Mouse (Mus musculus) layer of hippocampus, postnatal 36 days (tissue): ENCODE data around the gene Gm28308. TPM values are rescaled to one million over a fixed set of nuclear protein-coding genes. Genes with fewer than 3 reads are reported as not detected.

ENCODE experiments used
- DNase-seq, 2 experiments: peaks; one replicate each; pipeline ENCODE4 v3.0.0; 2022
- total RNA-seq, 2 experiments: library from RNA; stranded (reverse); gene quantifications; 2 replicates each; pipeline ENCODE4 v1.2.3; 2021

The Gm28308 gene
- total RNA-seq, 2 experiments from 2014 or later: not detected

DNA sequence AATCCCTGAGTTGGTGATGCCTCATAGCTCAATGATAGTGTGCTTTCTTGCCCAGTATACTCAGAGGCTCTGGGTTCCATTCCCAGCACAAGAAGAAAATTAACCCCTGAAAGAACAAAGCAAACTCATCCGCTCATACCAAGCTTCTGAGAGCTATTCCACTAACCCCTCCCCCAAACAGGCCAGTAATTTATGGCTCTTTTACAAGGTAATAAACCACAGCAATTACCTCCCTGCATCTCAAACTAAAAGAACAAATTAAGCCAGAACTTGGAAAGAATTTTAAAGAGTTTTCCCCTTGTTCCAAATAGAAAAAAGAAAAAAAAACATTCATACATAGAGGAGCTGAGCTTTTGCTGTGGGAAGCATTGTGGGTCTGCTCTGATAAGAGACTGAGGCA, 30.3 kb downstream of the Gm28308 start:
- no peak for DNase-seq

DNA sequence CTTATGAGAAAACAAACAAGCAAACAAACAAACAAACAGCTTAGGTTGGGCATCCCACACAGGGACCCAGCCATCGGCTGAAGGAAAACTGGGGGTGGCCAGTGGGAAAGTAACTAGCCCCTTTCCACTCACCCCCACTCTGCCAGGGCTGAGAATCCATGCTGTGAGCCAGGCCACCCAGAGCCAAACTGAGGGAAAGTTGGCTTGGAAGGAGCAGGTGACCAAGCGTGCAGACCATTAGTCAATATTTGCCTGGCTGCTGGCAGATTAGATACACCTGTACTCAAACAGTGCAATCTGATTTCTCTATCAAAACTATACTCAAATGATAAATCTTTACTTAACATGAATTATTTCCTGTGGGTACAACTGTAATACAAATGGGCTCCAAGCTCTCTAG, 31.1 kb downstream of the Gm28308 start:
- no peak for DNase-seq

DNA sequence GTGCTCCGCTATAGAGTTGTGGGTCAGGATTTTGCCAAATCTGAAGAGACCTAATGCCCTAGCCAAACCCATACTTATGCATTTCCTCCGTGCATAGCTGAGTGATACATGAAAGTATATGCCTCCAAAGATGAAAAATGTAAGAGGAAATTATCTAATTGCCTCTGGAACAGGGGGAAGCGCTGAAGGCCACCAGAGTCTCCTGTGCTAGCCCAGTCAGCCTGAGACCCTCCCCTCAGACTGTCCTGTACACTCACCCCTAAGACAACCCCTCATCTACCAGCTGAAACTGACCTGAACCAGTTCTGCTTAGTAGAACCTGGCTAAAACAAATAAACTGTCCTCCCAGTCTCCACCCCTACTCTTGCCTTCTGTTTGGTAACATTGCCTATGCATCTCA, 32.4 kb downstream of the Gm28308 start:
- no peak for DNase-seq

DNA sequence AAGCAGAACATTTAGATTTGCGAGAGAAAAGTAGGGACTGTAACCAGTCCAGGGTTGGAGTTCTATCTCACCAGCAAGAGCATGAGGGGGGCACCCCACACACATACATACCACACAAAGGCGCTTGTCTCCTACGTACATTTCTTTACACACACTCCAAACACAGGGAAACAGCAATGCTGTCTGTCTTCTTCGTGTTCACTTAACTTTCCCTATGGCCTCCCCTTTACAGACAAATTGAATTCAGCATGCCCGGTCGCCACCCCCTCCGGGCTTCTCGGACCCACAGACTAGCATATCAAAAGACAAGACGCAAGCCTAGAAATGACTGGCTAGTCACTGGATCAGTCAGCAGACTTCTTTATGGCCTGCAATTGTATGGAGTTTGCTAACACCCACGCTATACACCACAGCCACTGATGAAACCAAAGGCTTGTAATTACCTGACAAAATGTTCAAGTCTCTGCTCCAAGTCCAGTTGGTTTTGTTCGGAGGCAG, 32.9 kb downstream of the Gm28308 start:
- DNase-seq: no peak

DNA sequence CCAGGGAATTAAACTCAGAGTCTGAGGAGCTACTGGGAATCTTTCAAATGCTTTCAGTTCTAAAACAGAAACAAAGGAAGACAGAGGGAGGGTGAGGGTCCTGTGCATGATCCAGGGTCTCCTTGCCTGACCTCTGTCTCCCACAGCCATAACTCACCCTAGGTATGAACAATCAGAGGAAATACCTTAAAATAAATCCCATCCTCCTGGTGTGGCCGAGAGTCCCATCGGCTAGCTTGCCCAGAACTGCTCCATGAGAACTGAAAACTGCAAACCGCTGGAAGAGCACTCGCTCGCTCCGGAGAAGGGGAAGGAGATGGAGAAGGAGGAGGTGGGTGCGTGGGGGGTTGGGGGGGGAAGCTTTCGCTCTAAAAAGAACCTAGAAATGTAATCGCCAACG, 33.4 kb downstream of the Gm28308 start:
- DNase-seq: no peak

DNA sequence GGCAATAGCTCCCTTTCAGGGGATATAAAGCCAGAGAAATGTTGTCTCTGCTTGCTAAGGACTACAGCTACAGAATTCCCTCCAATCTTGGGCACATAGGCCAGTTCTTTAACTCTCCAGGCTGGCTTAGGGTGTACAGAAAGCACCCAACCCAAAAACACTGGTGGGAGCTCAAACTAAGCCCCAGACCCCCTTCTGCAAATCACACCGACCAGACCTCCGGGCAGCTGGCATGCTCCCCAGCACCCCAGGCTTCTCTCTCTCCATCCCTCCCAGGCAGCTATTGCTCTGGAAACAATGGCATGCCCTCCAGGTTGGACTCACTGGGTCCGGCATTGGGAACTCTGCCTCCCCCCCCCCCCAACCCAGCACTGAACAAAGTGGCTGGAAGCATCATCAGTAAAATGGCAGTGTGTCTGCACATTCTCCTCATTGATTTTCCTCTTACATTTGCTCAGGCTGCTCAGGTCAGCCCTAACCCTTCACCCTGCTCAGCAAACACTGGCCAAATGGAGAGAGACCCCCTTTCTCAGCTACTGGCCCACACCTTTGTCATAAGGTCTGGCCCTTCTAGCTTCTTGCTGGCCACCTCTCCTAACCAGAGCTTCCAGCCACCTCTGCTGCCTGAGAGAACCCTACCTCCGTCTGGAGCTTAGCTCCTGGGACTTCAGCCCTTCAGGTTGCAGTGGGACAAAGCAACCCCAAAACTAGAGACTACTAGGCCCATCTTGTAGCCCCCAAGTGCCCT, 34.0 kb downstream of the Gm28308 start:
- no peak for DNase-seq

DNA sequence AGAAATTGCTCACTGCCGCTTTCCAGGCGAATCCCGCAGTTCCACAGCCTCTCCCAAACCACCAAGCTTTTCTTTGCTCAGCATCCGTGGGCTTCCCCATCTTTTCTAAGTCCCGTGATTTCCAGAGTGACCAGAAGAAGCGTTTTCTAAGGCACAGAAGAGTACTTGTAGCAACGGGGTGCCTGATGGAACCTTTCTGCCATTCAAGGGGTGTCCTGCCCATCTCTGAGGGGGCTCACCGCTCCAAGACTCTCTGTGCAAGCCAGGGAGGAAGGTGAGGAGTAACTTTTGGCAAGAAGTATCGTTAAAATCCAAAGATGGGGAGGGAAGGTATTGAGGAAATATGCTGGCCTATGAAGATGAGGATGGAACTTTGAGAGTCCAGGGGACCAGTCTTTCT, 35.3 kb downstream of the Gm28308 start:
- no peak for DNase-seq

DNA sequence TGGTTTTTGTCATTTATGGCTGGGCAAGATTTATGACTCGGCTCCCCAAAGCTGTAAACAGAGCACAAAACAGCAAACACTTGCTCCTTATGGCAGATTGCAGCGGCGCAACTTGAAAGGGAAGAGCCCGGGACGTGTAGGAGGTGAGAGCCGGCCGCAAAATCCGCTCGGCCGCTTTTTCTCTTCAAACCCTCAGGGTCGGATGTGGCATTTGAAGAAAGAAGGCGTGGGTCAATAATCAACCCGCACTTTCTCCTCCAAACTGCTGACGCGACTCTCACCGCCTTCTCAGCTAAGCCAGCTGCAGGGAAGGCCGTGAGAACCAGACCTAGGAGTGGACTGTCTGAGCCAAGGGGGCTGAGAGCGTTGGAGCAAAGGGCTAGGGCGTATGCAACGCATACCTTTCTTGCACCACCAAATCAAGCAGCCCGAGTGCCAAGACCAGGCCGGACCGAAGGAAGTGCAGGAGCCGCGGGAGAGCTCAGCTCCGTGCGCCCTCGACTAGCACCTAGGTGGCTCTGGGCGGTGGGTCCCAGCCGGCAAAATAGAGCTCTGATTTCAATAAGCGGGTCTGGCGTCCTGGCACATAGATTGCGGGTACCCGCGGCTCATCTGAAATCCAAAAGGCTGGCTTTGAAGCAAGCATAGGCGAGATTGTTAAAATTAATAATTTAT, 35.9 kb downstream of the Gm28308 start, which contains the start of gene 5730596B20Rik:
Gene 5730596B20Rik, plus strand, starts transcription at position 438 of the 675 bp plus-strand sequence.
- no peak for DNase-seq

DNA sequence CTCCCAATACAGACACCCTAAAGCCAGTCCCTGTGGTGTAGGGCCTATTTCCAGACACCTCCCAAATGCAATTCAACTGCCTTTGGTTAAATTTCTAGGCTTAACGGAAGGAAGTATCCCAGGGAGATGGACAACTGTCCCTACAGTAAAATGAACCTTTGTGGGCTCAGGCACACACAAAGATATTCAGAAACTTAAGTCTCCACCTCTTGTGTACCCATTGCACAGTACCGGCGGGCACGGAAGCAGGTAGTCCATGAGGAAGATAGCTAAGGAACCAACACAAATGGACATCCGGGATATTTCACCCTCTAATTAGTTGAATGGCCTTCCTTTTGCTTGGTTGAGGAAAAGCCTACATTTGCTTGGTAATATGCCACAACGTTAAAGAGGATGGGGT, 36.7 kb downstream of the Gm28308 start:
- no peak for DNase-seq

DNA sequence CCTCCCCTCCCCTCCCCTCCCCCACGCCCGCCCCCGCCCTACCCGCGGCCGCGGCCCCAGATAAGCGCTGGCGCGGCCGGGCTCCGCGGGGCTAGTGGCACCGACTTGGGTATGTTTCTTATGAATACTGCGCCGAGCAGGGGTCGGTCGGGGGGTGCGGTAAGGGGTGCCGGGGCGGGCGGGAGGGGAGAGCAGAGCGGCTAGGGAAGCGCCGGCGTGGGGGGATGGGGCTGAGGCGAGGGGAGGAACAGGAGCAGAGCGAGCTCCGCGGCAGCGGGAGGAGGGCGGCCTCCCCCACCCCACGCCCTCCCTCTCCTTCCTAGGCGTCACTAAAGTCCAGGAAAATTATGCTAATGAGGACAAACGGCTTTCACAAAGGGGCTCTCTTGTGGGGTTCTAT, 37.3 kb downstream of the Gm28308 start:
- DNase-seq: no peak

DNA sequence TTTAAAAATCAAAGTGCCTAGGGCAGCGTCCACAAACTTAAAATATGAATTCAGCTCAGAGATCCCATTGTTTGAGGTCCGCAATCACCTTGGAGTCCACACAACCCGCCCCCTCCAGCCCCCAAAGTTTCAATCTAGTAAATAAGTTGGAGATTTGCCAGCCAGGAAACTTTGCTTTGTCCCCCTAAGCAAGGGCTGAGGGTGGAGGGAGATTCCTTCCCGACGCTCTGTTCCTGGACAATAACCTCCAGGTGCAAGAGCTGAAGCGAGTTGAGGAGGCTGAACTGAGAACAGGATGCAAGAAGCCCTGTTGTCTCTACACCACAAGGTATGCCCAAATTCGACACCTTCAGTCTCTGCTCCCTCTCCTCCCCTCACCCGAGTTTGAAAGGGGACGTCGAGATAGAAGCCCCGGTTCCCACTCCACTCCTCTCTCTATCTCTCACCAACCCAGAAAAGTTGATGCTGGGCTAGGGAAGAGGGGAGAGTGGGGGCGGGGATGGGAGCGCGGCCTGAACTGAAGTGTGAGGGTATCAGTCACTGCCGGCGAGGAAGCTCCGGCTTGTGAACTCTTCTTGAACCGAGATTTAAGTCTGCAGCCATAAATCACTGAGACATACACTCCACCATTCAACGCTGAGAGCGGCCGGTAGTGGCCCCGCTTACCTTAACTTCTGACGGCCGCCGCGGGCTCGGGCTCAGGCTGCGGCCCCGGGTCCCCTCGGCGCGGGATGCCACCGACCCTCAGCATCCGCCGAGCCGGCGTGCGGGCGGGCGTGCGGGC, 38.0 kb downstream of the Gm28308 start:
- no peak for DNase-seq

DNA sequence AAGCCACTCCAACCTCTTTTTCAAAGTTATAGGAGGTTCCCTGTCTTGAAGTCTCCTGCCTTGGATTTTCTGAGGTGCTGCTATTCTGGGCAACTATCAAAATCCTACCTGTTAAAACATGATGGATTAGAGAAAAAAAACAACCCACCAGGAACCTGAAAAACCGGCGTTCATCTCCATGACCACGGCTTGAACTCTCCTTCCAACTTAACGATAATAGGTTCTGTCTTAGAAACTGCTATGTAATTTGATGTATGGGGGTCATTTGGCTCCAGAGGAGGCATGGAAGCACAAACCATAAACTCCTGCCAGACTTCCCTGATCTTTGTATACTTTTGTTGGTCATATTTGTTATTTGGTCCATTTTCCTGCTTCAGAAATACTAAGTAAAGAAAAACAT, 39.5 kb downstream of the Gm28308 start:
- no peak for DNase-seq

DNA sequence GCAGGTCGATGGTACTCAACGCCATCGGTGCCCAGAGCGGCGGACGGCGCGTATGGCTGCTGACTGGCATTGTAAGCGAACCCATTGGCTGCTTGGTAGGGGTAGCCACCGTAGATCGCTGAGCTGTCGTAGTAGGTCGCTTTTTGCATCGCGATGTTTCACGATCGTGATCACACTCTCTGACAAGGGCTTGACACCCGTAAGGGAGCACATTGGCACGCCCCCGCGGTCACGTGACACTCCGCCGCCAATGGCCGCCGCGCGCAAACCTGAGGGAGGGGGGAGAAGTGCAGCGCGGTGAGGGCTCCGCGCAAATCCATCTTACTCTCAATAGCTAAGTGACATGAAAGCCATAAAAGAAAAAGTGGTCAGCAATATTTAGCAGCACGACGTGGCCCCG, 40.6 kb downstream of the Gm28308 start:
- DNase-seq: no peak

DNA sequence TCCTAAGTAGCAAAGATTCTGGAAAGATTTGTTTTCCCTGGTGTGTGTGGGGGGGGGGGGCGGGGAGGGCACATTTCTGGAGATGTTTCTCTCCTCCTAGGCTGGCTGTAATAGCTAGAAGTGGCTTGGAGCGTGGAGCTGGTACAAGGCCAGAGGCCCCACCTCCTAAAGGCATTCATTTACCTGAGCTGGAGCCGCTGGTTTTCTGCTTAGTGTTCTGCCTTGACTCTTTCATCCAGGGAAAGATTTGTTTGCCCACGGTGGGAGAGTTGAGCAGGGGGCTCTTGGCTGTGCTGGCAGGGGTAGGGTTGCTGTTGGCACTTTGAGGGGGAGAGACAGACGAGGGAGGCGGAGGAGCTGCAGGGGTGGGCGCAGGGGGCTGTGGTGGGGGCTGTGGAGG, 41.2 kb downstream of the Gm28308 start:
- no peak for DNase-seq

DNA sequence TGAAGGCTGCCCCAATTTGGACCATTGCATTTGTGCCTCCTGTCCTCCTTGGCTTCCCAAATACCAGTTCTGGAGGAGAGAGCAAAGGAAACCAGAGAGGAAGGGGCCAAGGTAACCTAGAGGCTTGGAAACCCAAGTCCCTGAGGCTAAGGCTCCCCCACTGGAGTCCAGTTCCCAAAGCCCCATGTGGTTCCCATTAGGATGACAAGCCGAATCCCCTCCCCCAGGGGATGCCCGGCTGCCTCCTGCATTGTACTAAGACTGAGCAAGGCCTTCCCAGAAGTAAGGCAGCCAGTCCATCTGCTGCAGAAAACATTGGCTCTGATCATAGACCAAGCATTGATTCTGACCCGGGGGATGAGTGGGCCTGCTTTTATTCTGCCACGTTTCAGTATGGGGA, 41.8 kb downstream of the Gm28308 start:
- no peak for DNase-seq

DNA sequence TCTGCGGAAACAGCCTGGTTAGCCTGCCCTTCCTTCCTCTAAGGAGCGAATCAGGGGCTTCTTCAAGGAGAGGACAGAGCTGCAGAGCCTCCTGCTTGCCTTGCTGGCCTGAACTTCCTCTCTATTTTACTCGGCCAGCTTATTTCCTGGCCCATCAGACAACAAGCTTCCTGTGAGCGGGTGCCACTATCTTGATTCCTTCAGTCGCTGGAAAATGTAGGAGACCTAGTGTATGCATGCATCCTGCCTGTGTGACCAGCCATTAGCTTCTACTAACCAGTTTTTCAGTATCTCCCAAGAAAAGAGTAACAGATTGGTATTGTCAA, 42.3 kb downstream of the Gm28308 start:
- DNase-seq: no peak

DNA sequence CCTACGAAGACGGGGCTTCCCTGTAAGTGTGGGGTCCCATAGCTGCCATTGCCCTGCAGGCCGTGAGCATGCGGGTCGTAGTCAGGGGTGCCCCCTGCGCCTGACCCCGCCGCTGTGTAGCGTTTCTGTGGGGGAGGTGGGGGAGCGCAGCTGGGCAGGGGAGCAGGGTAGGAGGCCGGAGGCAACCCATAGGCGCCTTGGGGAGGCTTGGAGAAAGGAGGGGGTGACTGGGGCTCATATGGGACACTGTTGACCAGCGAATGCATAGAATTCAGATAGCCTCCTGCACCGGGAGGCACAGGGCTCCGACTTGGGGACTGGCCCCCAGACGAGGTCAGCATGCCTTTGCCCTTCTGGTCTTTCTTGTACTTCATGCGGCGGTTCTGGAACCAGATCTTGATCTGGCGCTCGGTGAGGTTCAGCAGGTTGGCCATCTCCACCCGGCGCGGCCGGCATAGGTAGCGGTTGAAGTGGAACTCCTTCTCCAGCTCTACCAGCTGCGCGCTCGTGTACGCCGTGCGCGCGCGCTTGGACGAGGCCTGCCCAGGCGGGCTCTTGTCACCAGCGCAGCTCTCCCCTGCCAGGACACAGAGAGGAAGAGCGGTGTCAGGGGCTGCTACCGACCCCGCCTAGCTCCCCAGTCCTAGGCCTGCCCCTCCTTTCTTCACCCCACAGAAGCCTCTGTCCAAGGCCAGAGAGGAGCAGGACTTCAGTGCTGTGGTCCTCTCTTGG, 42.8 kb downstream of the Gm28308 start:
- no peak for DNase-seq

DNA sequence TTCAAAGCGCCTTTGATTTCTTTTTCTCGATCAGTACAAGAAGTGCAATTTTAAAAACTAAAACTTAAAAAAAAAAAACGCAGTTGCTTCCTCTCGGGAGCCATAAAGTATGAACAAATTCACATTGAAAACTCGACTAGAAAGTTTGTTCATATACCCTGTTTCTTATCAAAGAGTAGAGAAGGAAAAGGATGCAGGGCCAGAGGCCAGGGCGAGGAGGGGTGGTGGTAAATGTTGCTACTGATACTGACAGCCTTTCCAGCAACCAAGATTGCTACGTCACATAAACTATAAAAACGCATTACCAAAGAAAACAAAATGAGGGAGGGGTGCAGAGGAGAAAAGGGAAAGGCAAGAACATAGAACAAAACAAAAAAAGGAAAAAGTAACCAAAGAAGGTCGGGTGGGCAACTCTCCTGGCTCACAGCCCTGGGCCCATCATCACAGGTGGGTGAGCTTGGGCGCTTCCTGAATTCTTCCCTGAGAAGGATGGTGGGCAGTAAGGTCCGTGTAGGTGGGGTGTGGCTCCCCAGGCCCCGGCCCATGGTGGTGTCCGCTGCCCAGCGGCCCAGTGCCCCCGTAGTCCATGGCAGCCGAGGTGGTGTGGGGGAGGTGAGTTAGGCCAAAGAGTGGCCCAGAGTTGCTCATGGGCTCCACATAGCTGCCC, 43.5 kb downstream of the Gm28308 start:
- no peak for DNase-seq

DNA sequence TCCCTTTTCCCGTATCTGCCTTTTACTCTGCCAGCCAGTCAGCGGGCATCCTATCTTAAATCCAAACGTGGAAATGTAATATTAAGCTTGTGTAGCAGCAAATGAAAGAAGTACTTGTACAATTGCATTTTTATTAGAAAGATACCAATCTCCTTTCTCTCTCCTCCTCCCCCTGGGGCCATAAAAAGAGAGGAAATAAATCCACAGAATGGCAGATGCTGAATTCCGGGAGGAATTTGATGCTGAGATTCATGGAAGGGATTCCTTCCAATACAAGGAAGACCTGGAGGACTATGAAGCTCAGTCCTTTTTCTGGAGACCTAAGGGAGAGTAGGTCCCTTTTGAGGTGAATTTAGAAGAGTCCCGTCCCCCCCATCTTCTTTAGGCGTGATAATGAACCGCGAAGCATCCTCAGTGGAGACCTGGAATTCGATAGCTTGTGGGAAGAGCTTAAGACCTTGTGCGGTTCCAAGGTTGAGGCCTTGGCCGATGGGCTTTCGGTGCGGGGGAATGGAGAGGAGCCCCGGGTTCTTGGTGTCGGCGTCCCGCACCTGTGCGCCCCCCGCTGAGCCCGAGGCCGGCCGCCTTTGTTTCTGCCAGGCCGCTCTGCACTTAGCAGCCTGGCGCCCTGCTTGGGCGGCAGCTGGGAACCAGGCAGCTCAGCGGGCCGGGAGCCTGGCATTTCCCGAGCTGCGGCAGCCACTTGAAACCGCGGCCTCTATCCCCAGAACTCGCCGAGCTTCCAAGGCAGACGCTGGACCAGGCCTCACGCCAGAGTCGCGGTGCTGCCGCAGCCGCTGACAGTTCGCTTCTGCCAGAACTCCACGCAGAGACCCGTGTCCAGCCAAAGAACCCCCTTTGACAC, 44.7 kb downstream of the Gm28308 start:
- DNase-seq: no peak

DNA sequence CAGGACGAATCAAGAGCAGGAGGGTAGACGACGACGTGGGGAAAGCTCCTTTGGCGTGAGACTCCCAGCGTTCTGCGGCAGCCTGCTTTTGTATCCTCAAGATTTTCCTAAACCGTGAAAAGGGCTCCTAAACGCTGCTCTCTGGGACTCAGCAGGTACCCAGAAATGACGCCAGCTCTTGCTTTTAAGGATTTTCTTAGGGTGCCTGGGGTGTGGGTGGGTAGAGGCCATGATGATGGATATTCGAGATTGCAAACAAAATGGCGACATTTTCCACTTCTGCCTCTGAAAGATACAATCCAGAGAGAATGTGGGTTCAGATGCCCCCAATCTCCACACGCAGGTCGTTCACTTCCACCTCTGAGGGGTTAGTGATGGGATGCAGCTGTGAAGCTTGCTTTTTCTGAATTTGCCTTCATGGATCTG, 45.4 kb downstream of the Gm28308 start:
- DNase-seq: no peak

DNA sequence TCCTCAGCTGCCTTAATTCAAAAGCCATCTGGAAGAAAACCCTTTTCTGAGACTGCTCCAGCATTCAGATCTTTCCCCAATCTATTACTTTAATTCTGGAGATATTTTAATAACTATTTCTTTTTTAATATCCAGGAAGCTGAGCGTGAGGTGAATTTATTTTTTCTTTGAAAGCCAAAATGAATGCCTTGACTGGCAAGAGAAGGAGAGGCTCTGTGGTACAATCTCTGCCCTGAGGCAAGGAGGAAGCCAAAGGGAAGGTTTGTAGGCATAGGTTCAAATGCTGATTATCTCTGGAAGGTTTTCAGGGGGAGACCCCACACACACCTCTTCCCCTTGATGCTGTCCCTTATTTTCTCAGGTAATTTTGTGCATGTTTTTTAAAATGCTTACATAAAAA, 46.0 kb downstream of the Gm28308 start:
- DNase-seq: no peak
